Mouse (Mus musculus) small intestine, adult 2 months (tissue): Measurements from ENCODE around the gene Rtn3. TPM values are rescaled to one million over a fixed set of nuclear protein-coding genes. Genes with fewer than 3 reads are reported as not detected.

Experiments
- H3K27ac ChIP-seq: fragments of 200-500 bp; 2 replicates; pipeline ENCODE4 v1.5.1; 2012; ENCODE audit warnings: low read depth, low read length, control low read depth, inconsistent platforms; ENCODE audit not compliant: insufficient read depth
- H3K27me3 ChIP-seq: fragments of 200-500 bp; 2 replicates; pipeline ENCODE4 v1.6.1; 2012; ENCODE audit warnings: mild to moderate bottlenecking, moderate library complexity, low read length, inconsistent platforms; ENCODE audit not compliant: control insufficient read depth, insufficient read depth
- H3K36me3 ChIP-seq: fragments of 200-500 bp; 2 replicates; pipeline ENCODE4 v1.6.1; 2012; ENCODE audit warnings: mild to moderate bottlenecking, low read length, control low read depth, inconsistent platforms; ENCODE audit not compliant: control insufficient read depth, insufficient read depth
- H3K4me1 ChIP-seq: fragments of 200-500 bp; 2 replicates; pipeline ENCODE4 v1.6.1; 2012; ENCODE audit warnings: low read length, inconsistent platforms, mixed read lengths; ENCODE audit not compliant: control insufficient read depth, insufficient read depth, insufficient read length
- H3K4me3 ChIP-seq: fragments of 200-500 bp; 2 replicates; pipeline ENCODE4 v1.5.1; 2012; ENCODE audit warnings: low read depth, mild to moderate bottlenecking, control low read depth, inconsistent platforms, low read length, moderate library complexity
- CTCF ChIP-seq: fragments of 200-500 bp; IDR thresholded peaks from 2 replicates; pipeline ENCODE4 v1.5.1; 2012; ENCODE audit warnings: low read depth, mild to moderate bottlenecking, control low read depth, inconsistent platforms, low read length, moderate library complexity, mixed read lengths; ENCODE audit not compliant: insufficient replicate concordance, insufficient read length; ENCODE audit errors: extremely low read depth
- POLR2A ChIP-seq: fragments of 200-500 bp; IDR thresholded peaks from 2 replicates; pipeline ENCODE4 v1.6.1; 2012; ENCODE audit warnings: low read depth, mild to moderate bottlenecking, control low read depth, inconsistent platforms, low read length, moderate library complexity
- WGBS: fragments of 180-500 bp; shearing (Covaris S2); methylation state at CpG from one replicate; pipeline ENCODE4 v1.1.7; 2018; 5-methylcytosine and 5-hydroxymethylcytosine counted together
- polyA plus RNA-seq: library from polyadenylated mRNA; depleted of rRNA; stranded (reverse); fragments of >200 nt; gene quantifications from 2 replicates; pipeline ENCODE4 v1.2.3, GENCODE M21; 2012

The Rtn3 gene
- polyA plus RNA-seq, 1 experiment = 95.6 TPM

DNA sequence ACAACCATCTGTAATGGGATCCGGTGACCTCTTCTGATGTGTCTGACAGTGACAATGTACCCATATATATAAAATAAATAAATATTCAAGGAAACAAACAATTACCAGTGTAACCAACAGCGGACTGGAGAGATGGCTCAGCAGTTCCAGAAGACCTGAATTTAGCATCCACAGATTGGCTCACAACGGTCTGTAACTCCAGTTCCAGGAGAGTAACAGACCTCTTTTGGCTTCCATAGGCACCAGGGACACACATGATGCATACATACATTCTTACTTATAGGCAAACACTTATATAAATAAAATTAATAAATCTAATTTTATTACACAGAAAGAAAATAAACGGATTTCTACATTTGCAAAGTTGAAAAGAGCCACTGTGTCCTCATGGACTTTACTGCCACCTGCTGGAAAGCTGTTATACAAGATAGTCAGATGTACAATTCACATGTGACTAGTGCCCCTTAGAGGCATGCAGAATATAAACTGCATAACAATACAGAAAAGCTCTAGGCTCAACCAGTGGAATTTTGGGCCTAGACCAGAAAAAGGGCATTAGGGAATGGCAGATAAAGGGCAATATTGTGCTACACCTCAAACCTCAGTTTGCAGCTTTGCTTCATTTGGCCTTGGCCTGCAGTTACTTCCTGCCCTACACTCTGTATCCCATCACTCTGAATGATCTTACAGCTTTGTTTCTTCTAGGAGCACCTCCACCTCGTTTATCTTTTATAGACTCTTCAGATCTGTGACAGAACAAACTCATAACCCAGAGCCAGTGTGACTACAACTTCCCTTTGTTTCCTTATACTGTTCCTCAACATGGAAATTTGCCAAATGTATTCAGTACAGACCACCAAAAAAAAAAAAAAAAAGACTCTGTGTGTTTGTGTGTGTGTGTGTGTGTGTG, 46.8 kb downstream of the Rtn3 start:
- WGBS = 59% methylated on average over 5 of the region's 5 CpGs
- Histone ChIP-seq H3K4me3 (no peak overlapping the region), H3K27ac (no peak overlapping the region), H3K4me1 (no peaks in the 10 kb centered on the region), H3K36me3 (peaks cover 21% of the 10 kb centered on the region), H3K27me3 (no peaks in the 10 kb centered on the region)
- TF ChIP-seq CTCF = no peak
- TF ChIP-seq POLR2A = no peak

DNA sequence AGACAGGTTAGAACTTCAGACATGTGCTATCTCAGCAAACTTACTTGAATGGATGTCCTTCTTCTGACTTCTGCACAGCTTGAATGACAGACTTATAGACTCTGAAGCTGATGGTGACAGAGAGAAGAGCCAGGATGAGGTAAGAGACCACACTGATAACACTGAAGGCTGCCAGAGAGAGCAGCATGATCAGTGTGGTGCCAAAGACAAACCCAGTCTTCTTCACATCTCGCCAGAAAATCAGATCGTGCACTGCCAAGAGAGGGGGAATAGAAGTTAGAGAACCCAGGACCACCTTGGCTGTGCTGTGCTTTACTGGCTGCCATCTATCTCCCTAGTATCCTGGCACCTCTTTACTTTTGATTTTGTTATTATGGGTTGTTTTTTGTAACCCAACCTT, 48.2 kb downstream of the Rtn3 start:
- no peak overlapping the region for H3K4me3 ChIP-seq
- peaks cover 30% of the 10 kb centered on the region for H3K36me3 ChIP-seq
- H3K27me3 ChIP-seq = no peaks in the 10 kb centered on the region
- no peaks in the 10 kb centered on the region for H3K4me1 ChIP-seq
- H3K27ac ChIP-seq = no peak overlapping the region
- WGBS = 95% methylated on average over 2 of the region's 2 CpGs
- no peak for TF ChIP-seq POLR2A
- TF ChIP-seq CTCF = no peak

DNA sequence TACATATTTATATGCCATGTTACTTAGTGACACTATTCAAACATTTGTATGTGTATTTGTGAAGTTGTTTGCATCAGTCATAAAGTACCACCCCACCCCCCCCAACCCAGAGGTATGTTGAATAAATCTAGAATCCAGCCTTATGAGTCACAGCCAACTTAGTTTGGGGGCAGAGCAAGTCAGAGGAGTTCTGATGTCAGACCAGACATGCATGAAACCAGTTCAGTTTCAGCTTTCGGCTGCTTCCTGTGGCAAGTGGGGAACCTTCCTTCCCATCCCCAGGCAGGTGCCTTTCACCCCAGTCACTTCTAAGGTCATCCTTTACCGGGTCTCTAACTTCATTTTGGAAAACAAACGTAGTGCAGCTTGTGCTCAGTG, 57.7 kb downstream of the Rtn3 start:
- Histone ChIP-seq H3K36me3 (peaks cover 27% of the 10 kb centered on the region), H3K4me1 (peaks cover 15% of the 10 kb centered on the region), H3K27ac (no peak overlapping the region), H3K27me3 (no peaks in the 10 kb centered on the region), H3K4me3 (no peak overlapping the region)
- WGBS = 55% methylated on average over 3 of the region's 3 CpGs
- TF ChIP-seq CTCF (no peak), POLR2A (no peak)

DNA sequence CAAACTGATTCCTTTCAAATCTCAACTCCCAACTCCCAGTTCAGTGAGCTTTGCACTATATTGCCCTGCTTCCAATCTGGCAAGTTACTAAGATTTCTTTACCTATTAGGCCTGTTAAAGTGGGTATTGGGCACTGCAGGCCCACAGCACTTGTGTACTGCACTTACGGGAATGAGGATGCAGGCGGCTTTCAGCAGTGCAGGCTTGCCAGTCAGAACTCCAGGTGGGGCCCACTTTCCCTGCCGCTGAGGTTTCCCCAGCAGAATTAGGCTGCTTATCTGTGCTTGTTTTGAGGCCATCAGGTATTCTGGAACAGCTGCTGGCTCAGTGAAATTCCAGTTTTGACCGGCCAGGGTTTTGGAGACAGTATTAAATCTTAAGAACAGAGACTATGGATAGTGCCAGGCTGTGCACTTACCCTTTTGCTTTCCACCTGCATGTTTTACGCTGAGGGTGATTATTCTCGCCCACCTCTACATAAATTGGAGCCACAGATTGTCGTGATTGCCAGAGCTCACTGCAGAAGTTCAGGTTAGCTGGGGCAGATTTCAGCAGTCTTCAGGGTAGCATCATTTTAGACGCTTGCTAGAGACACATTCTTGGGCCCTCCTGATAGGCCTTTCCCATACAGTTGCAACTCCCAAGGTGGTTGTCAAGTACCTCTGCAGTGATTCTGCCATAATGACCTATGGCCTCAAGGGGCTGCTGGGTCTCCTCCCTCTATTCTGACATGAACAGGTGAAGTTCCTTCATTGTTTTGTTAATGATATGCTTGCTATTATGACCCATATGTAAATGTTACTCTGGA, 58.3 kb downstream of the Rtn3 start:
- WGBS = 56% methylated on average over 8 of the region's 8 CpGs
- Histone ChIP-seq H3K27me3 (no peaks in the 10 kb centered on the region), H3K27ac (no peak overlapping the region), H3K4me3 (no peak overlapping the region), H3K36me3 (peaks cover 24% of the 10 kb centered on the region), H3K4me1 (peaks cover 15% of the 10 kb centered on the region)
- TF ChIP-seq CTCF (no peak), POLR2A (no peak)

DNA sequence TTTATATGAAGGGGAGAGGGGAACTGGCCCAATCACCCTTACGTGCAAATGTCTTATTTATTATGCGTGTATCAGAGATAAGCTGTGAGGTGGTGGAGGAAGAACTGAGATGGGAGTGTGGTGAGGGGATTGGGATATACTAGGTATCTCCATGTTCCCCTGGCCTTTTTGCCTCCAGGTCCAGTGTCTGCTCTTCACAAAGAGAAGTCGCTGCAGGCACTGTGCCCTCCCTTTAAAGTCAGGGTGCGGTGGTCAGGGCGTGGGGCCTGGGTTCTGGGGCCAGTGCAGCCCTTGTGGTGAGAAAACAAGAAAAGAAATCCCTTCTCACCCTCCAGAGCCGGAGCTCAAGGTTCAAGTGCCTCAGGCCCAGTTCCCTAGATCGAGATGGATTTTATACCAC, 59.0 kb downstream of the Rtn3 start:
- Histone ChIP-seq H3K4me1 (peaks cover 15% of the 10 kb centered on the region), H3K36me3 (peaks cover 22% of the 10 kb centered on the region), H3K4me3 (no peak overlapping the region), H3K27ac (no peak overlapping the region), H3K27me3 (no peaks in the 10 kb centered on the region)
- no peak for TF ChIP-seq CTCF
- TF ChIP-seq POLR2A = no peak
- 41% methylated on average over 7 of the region's 7 CpGs for WGBS

DNA sequence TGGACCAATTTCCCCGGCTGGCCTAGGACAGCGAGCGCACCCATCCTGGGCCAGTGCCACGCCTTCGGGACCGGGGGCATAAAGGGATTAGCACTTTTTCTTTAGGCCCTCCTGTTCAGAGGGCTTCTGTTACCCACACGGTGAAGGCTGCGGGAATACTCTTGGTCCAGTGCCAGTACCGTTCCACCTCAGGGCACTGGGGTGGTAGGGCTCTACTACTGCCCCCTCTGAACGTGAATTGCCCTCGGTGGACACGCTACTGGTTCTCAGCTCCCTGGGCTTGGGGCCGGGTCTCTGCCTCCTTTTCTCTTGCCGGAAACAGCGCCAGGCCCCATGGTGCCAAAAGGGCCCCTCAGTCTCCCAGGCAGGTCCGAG, 59.4 kb downstream of the Rtn3 start:
- H3K36me3 ChIP-seq = peaks cover 20% of the 10 kb centered on the region
- WGBS = 22% methylated on average over 16 of the region's 16 CpGs
- H3K4me1 ChIP-seq = peaks cover 15% of the 10 kb centered on the region
- no peaks in the 10 kb centered on the region for H3K27me3 ChIP-seq
- TF ChIP-seq POLR2A (no peak), CTCF (no peak)
- no peak overlapping the region for H3K27ac ChIP-seq
- peak overlapping the region; percentile 48 for H3K4me3 ChIP-seq

DNA sequence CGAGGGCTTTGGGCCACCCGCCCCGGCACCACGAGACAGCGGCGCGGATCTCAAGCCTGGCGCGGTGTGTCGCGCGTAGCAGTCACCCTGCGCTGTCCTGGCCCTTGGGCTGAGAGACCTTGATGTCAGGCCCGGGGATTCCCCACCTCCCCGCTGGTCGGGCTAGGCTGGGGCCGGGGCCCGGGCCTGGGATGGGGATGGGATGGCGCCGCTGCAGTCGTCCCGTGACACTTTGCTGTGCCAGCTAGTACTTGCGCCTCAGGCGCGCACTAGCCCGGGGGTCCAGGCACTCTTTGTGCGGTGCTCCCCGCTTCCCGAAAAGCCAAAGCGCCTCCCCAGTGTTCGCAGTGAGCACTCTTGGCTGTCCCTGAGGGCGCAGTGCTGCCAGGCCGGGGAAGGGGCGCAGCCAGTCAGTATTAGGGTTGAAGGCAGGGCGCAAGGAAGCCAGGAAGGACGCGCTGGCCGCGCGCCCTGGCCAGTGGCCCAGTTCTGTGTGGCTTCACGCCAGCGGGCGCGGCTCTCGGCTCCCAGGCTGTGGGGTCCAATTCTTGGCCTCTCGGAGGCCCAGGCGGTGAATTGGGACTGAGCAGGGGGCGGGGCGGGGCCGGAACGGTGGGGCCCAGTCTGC, 59.9 kb downstream of the Rtn3 start:
- Histone ChIP-seq H3K36me3 (peaks cover 15% of the 10 kb centered on the region), H3K27me3 (no peaks in the 10 kb centered on the region), H3K27ac (no peak overlapping the region), H3K4me3 (peak overlapping the region; percentile 48), H3K4me1 (peaks cover 17% of the 10 kb centered on the region)
- TF ChIP-seq POLR2A = no peak
- no peak for TF ChIP-seq CTCF
- WGBS = 31% methylated on average over 51 of the region's 51 CpGs
